Mouse (Mus musculus): ENCODE measurements around the gene Ptprs. TPM values are rescaled to one million over a fixed set of nuclear protein-coding genes. Genes with fewer than 3 reads are reported as not detected.

Gene Ptprs
- polyA plus RNA-seq, 1 experiment from 2014 or later, result 391 TPM

- ATAC-seq, result no peak
- H3K27me3 ChIP-seq (replicated peaks; ENCODE audit: control insufficient read depth, insufficient read depth, low read length), result no peaks in the 10 kb centered on the region
- H3K9ac ChIP-seq (replicated peaks; ENCODE audit: low read depth, low read length), result peak overlapping the region; percentile 35; the same call in 1 of the 2 replicates
- no peaks in the 10 kb centered on the region for H3K9me3 ChIP-seq (ENCODE audit: control insufficient read depth, low read length)
- no peak overlapping the region for H3K4me3 ChIP-seq (replicated peaks; ENCODE audit: low read length)
- peaks cover 92% of the 10 kb centered on the region for H3K4me1 ChIP-seq (replicated peaks; ENCODE audit: control insufficient read depth, insufficient read depth, low read length)
- no peaks in the 10 kb centered on the region; the same call in 1 of the 2 replicates for H3K36me3 ChIP-seq (ENCODE audit: control insufficient read depth, insufficient read depth)
- 49% methylated on average over 7 of the region's 7 CpGs for WGBS
- H3K27ac ChIP-seq (ENCODE audit: low read length), result peak overlapping the region; percentile 41
- no peak overlapping the region for H3K4me2 ChIP-seq (ENCODE audit: low read length)
Observed at GRCm38 (mm10) chr17:56464817-56465216, 11.5 kb downstream of the Ptprs start.

DNA sequence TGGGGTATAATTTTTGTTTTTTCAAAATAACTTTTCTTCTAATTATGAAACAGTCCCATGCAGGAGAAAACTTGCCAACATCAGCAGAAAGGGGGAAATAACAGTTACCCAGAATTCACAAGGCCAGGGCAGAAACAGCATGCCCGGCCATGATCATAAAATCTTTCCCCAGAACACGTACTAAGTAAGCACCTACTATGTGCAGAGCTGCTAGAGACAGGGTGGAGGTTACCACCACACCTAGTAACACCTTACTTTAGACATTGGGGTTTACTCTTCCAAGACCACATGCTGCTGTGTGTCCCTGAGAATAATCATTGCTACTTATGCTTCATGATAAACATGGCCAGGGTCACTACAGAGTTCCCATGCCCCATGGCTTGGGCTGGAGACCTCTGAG is 11.9 kb downstream of the Ptprs start:
- Histone ChIP-seq H3K9me3 (ENCODE audit: control insufficient read depth, low read length) (no peaks in the 10 kb centered on the region), H3K36me3 (ENCODE audit: control insufficient read depth, insufficient read depth) (no peaks in the 10 kb centered on the region; the same call in 1 of the 2 replicates), H3K4me2 (ENCODE audit: low read length) (no peak overlapping the region), H3K9ac (replicated peaks; ENCODE audit: low read depth, low read length) (no peak overlapping the region), H3K27ac (ENCODE audit: low read length) (no peak overlapping the region), H3K27me3 (replicated peaks; ENCODE audit: control insufficient read depth, insufficient read depth, low read length) (no peaks in the 10 kb centered on the region), H3K4me1 (replicated peaks; ENCODE audit: control insufficient read depth, insufficient read depth, low read length) (peaks cover 92% of the 10 kb centered on the region), H3K4me3 (replicated peaks; ENCODE audit: low read length) (no peak overlapping the region)
- ATAC-seq, result no peak
- 96% methylated on average over 2 of the region's 2 CpGs for WGBS

DNA sequence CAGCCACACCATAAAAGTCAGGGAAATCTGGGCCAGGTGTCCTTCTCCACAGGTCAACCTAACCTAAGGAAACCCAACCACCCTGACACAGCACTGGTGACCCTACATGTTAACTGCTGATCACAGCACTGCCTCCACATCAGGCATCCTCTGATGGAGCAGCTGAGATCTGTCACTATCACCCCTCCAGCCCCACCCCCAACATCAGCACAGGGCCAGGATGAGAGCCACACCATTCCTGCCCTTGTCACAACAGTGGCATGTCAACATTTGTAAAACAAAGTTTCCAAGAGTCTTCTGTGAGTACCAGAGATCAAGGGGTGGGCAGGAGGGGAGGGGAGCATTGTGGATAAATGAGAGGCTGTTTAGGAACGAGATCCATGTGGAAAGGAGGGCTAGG is 12.8 kb downstream of the Ptprs start:
- H3K9ac ChIP-seq (replicated peaks; ENCODE audit: low read depth, low read length), result no peak overlapping the region; the same call in 1 of the 2 replicates
- no peak overlapping the region for H3K4me3 ChIP-seq (replicated peaks; ENCODE audit: low read length)
- H3K36me3 ChIP-seq (ENCODE audit: control insufficient read depth, insufficient read depth), result no peaks in the 10 kb centered on the region; the same call in 1 of the 2 replicates
- H3K27ac ChIP-seq (ENCODE audit: low read length), result peak overlapping the region; percentile 82
- peaks cover 90% of the 10 kb centered on the region for H3K4me1 ChIP-seq (replicated peaks; ENCODE audit: control insufficient read depth, insufficient read depth, low read length)
- no peaks in the 10 kb centered on the region for H3K27me3 ChIP-seq (replicated peaks; ENCODE audit: control insufficient read depth, insufficient read depth, low read length)
- WGBS, result 30% methylated on average over 1 of the region's 1 CpGs
- no peak for ATAC-seq
- no peaks in the 10 kb centered on the region for H3K9me3 ChIP-seq (ENCODE audit: control insufficient read depth, low read length)
- no peak overlapping the region for H3K4me2 ChIP-seq (ENCODE audit: low read length)

DNA sequence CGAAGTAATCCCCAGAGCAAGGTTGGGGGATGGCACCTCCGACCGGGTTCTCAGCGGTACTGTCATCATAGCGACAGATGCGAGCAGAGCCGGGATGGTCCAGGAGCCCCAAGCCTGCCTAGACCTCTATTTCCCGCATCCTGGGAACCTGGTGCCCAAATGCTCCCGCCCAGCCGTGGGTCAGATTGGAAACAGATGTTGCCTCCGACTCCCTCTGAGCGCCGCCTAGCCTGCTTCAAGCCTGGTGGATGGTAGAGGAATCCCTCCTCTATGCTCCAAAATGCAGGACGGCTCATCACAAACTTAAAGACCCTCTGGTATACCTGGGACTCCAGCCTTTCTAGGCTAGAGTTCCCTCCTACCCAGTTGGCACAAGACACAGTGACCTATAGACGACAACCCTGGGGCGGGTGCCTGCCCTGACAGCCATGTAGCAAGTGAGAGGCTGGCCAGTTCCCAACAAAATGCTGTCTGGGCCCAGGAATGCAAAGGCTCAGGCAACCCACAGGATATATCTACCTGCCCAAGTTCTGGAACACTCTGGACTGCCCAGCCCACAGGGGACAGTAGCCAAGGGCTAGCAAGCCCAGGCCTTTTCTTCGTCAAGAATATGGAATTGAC is 13.3 kb downstream of the Ptprs start:
- H3K27me3 ChIP-seq (replicated peaks; ENCODE audit: control insufficient read depth, insufficient read depth, low read length), result no peaks in the 10 kb centered on the region
- peak overlapping the region; percentile 41 for H3K9ac ChIP-seq (replicated peaks; ENCODE audit: low read depth, low read length)
- WGBS, result 2% methylated on average over 17 of the region's 17 CpGs
- no peaks in the 10 kb centered on the region for H3K9me3 ChIP-seq (ENCODE audit: control insufficient read depth, low read length)
- no peaks in the 10 kb centered on the region for H3K36me3 ChIP-seq (ENCODE audit: control insufficient read depth, insufficient read depth)
- H3K4me2 ChIP-seq (ENCODE audit: low read length), result peak overlapping the region; percentile 79
- peaks cover 85% of the 10 kb centered on the region for H3K4me1 ChIP-seq (replicated peaks; ENCODE audit: control insufficient read depth, insufficient read depth, low read length)
- no peak for ATAC-seq
- H3K4me3 ChIP-seq (replicated peaks; ENCODE audit: low read length), result peak overlapping the region; percentile 47
- peak overlapping the region; percentile 82 for H3K27ac ChIP-seq (ENCODE audit: low read length)

GRCm38 (mm10) chr17:56461771-56462743 is 14.2 kb downstream of the Ptprs start:
- H3K36me3 ChIP-seq (ENCODE audit: control insufficient read depth, insufficient read depth), result no peaks in the 10 kb centered on the region
- peak overlapping the region; percentile 82 for H3K27ac ChIP-seq (ENCODE audit: low read length)
- H3K4me3 ChIP-seq (replicated peaks; ENCODE audit: low read length), result peak overlapping the region; percentile 47
- no peaks in the 10 kb centered on the region for H3K27me3 ChIP-seq (replicated peaks; ENCODE audit: control insufficient read depth, insufficient read depth, low read length)
- peak overlapping the region; percentile 64 for H3K9ac ChIP-seq (replicated peaks; ENCODE audit: low read depth, low read length)
- peak overlapping the region; percentile 79 for H3K4me2 ChIP-seq (ENCODE audit: low read length)
- H3K4me1 ChIP-seq (replicated peaks; ENCODE audit: control insufficient read depth, insufficient read depth, low read length), result peaks cover 76% of the 10 kb centered on the region
- ATAC-seq, result peak; percentile 92
- no peaks in the 10 kb centered on the region for H3K9me3 ChIP-seq (ENCODE audit: control insufficient read depth, low read length)
- WGBS, result under 1% methylated on average over 76 of the region's 77 CpGs

DNA sequence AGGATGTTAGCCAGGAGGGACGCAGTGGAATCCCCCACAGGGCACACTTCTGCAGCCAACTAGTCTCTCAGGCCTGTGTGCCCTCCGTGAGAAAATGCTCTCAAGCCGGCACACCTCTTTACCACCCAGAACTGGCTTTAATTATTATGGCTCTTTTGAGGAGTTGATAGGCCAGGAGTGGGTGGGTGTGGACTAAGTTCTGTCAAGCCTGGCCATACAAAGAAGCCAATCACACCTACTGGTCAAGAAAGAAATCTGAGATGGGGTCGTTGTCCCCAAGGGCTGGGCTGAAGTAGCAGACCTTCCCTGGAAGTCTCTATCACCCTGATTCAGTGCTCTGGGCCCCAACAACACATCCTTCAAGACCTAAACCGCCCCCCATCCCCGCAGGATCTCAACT is 15.4 kb downstream of the Ptprs start:
- no peaks in the 10 kb centered on the region for H3K9me3 ChIP-seq (ENCODE audit: control insufficient read depth, low read length)
- H3K36me3 ChIP-seq (ENCODE audit: control insufficient read depth, insufficient read depth), result peaks cover 3% of the 10 kb centered on the region; the same call in 1 of the 2 replicates
- H3K4me3 ChIP-seq (replicated peaks; ENCODE audit: low read length), result peak overlapping the region; percentile 47
- 11% methylated on average over 6 of the region's 6 CpGs for WGBS
- peak overlapping the region; percentile 64 for H3K9ac ChIP-seq (replicated peaks; ENCODE audit: low read depth, low read length)
- H3K27ac ChIP-seq (ENCODE audit: low read length), result peak overlapping the region; percentile 82; the same call in 1 of the 2 replicates
- ATAC-seq, result no peak
- peak overlapping the region; percentile 79 for H3K4me2 ChIP-seq (ENCODE audit: low read length)
- peaks cover 64% of the 10 kb centered on the region for H3K4me1 ChIP-seq (replicated peaks; ENCODE audit: control insufficient read depth, insufficient read depth, low read length)
- no peaks in the 10 kb centered on the region for H3K27me3 ChIP-seq (replicated peaks; ENCODE audit: control insufficient read depth, insufficient read depth, low read length)

DNA sequence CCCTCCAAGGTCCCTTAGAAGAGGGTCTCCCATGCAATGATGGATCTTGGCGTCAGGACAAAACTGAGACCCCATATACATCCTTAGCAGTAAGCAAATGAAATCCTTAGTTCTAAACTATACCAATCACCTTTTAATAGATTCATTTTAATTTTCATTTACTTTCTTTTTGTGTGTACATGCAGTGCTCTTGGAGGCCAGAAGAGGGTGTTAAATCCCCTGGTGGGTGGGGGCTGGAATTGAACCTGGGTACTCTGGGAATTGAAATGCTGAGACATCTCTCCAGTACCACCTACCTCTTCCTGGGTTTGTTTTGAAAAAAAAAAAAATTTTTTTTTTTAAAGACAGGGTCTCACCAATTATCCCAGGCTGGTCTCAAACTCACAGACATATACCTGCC is 18.8 kb downstream of the Ptprs start:
- ATAC-seq, result no peak
- Histone ChIP-seq H3K27me3 (replicated peaks; ENCODE audit: control insufficient read depth, insufficient read depth, low read length) (no peaks in the 10 kb centered on the region), H3K27ac (ENCODE audit: low read length) (no peak overlapping the region), H3K36me3 (ENCODE audit: control insufficient read depth, insufficient read depth) (peaks cover 29% of the 10 kb centered on the region), H3K4me1 (replicated peaks; ENCODE audit: control insufficient read depth, insufficient read depth, low read length) (peaks cover 33% of the 10 kb centered on the region), H3K9me3 (ENCODE audit: control insufficient read depth, low read length) (no peaks in the 10 kb centered on the region), H3K9ac (replicated peaks; ENCODE audit: low read depth, low read length) (no peak overlapping the region), H3K4me3 (replicated peaks; ENCODE audit: low read length) (no peak overlapping the region), H3K4me2 (ENCODE audit: low read length) (no peak overlapping the region)
- WGBS, result 96% methylated on average over 1 of the region's 1 CpGs

GRCm38 (mm10) chr17:56456353-56456752 is 19.9 kb downstream of the Ptprs start:
- no peaks in the 10 kb centered on the region for H3K9me3 ChIP-seq (ENCODE audit: control insufficient read depth, low read length)
- no peak overlapping the region for H3K4me2 ChIP-seq (ENCODE audit: low read length)
- H3K9ac ChIP-seq (replicated peaks; ENCODE audit: low read depth, low read length), result no peak overlapping the region
- 72% methylated on average over 5 of the region's 5 CpGs for WGBS
- ATAC-seq, result no peak
- peaks cover 26% of the 10 kb centered on the region for H3K4me1 ChIP-seq (replicated peaks; ENCODE audit: control insufficient read depth, insufficient read depth, low read length)
- H3K36me3 ChIP-seq (ENCODE audit: control insufficient read depth, insufficient read depth), result peaks cover 39% of the 10 kb centered on the region
- no peak overlapping the region for H3K27ac ChIP-seq (ENCODE audit: low read length)
- no peaks in the 10 kb centered on the region for H3K27me3 ChIP-seq (replicated peaks; ENCODE audit: control insufficient read depth, insufficient read depth, low read length)
- no peak overlapping the region for H3K4me3 ChIP-seq (replicated peaks; ENCODE audit: low read length)

- peaks cover 61% of the 10 kb centered on the region for H3K36me3 ChIP-seq (ENCODE audit: control insufficient read depth, insufficient read depth)
- no peak overlapping the region for H3K4me2 ChIP-seq (ENCODE audit: low read length)
- H3K27ac ChIP-seq (ENCODE audit: low read length), result no peak overlapping the region
- no peak overlapping the region for H3K9ac ChIP-seq (replicated peaks; ENCODE audit: low read depth, low read length)
- H3K9me3 ChIP-seq (ENCODE audit: control insufficient read depth, low read length), result no peaks in the 10 kb centered on the region
- no peaks in the 10 kb centered on the region for H3K27me3 ChIP-seq (replicated peaks; ENCODE audit: control insufficient read depth, insufficient read depth, low read length)
- ATAC-seq, result no peak
- WGBS, result 60% methylated on average over 4 of the region's 4 CpGs
- H3K4me3 ChIP-seq (replicated peaks; ENCODE audit: low read length), result no peak overlapping the region
- no peaks in the 10 kb centered on the region for H3K4me1 ChIP-seq (replicated peaks; ENCODE audit: control insufficient read depth, insufficient read depth, low read length)
Observed at GRCm38 (mm10) chr17:56453689-56454088, 22.6 kb downstream of the Ptprs start.
